Mouse (Mus musculus): ENCODE measurements around the gene Cd109.
A peak's percentile ranks its signal among the peaks of the same experiment; 100 is the strongest.

The Cd109 gene

DNA sequence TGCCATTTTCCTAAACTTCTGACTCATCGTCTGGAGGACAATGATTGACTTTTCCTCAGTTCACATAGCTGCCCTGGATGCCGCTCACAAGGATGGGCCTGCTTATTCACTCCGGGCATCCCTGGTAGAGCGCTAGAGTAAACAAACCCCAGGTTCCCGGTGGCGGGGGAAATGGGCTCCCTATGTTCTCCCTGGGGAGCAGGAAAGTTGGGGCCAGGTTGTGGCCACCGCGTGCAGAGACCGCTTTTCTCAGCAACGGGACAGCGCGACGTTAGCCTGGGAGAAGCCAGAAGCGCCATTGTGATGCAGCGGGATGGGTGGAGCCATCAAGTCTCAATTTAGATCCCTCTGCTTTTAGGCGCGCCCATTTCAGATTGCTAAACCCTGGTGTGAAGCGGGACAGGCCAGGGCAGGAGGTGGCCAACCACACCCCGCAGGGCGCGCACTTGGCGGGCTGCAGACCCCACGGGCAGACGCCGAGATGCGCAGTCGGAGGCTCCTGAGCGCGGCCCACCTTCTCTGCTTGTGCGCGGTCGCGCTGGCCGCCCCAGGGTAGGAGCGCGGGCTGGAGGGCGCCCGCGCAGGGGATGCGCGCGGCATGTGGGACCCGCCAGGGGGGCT is at the start of gene Cd109:
TSS of gene Cd109 (plus strand) at position 146 of the 621 bp plus-strand sequence.
- DNase-seq (ENCODE audit: low read depth, low spot score), result peak; percentile 87

- DNase-seq (ENCODE audit: low read depth, low spot score), result no peak
Measured at GRCm38 (mm10) chr9:78569934-78570333, 45.4 kb upstream of the Cd109 start.

DNA sequence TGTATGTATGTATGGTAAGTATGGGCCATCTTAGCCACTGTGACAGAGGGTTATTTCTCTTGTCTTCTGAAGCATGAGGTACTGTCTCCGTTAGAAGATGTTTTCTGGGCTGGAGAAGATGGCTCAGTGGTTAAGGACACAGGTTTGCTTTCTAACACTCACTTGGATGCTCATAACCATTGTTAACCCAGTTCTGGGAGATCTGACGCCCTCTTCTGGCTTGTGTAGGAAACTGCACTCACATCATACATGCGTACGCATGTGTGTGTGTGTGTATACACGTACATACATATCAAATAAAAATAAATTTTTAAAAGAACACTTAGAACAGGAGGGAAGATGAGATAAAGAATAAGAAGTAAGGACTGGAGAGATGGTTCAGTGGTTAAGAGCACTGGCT is 38.9 kb upstream of the Cd109 start:
- DNase-seq (ENCODE audit: low read depth, low spot score), result peak; percentile 68

DNA sequence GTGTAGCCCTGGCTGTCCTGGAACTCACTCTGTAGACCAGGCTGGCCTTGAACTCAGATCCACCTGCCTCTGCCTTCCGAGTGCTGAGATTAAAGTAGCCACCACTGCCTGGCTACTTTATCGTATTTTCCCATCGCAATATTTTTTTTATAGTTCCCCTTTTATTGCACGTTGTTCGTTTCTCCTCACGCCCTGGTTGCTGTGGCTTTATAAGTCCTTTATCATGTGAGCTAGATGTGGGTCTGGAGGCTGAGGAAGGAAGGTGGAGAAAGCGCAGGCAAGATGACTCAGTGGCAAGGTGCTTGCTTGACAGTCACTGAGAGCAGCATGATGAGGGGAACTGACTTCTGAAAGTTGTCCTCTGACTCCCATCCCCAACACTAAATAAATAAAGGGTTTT is 36.5 kb upstream of the Cd109 start:
- DNase-seq (ENCODE audit: low read depth, low spot score), result no peak

DNA sequence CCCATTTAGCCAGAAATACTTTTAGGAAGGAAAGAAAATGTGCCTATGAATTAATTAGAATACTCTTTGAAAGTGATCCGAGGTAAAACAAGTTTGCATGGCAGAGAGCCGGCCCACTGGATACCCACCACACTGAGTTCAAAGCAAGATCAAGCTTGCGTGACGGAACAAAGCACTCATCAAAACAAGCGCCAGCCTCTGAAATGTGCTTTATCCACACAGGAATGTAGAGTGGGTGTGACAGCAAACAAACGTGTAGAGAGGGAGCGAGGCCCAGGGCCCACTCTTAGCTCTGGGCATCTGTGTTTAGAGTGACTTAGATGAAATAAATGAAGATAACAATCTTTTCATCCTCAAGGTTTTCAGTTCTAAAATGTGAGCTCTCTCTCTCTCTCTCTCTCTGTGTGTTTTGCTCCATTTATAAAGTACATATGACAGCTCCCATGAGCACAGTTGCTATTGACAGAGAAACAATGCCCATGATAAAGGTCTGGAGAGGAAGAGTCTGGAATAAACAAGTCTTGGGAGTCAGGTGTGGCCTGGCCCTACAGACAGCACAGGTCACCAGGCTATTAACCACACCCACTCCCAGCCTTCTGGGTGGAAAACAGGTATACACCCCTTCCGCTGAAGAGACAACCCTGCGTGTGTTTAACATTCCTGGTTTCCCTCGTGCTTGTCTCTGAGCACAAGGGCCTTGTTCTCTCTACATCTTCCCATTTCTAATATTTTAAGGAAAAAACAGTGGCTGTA is 35.5 kb upstream of the Cd109 start:
- peak; percentile 61 for DNase-seq (ENCODE audit: low read depth, low spot score)

DNA sequence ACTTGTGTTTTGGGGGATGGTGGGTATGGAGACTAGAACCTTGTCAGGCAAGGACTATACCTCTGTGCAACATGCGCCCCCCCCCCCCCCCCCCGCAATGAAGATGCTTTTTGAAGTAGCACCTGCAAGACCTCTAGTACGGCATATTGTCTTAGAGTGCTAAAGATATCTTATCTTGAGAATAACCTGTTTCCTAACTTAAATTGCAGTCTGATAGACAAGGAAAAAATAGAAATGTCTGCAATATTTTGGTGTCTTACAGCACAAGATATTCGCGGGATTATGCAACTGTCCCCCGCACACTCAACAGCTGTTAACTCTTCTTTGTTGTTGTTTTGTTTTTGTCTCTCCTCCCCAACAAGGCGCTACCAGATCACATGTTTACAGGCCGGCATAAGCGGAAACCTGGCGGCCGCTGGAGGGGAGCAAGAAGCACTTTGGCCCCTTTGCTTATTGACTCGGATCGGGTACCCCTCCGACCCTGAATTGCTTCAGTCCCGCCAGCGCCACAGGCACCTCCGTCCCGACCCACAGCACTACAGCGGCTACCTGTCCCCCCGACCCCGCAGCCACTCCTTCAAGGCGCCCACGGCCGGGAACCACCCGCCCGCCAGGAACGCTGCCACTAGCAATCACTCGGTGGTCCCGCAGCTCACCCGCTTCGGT is 28.0 kb upstream of the Cd109 start:
- DNase-seq (ENCODE audit: low read depth, low spot score), result no peak

DNA sequence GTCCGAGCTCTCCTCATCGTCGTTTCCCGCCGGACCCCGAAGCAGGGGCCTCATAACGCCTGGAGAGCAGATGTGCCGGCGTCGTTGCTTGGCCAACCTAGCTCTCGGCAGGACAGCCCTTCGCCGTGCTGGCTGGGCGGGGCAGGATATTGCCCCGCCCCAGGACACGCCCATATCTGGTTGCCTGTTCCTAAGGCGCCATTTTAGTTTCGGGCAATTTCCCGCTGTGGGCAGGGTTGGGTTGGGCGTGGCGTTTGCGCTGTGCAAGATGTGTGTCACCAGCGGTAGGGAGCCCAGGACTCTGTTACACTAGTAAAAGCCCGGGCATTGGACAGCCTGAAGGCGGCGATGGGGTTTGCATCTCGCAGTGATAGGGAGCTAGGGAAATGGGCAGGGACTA is 27.4 kb upstream of the Cd109 start, which contains the start of gene Slc17a5:
TSS of gene Slc17a5 (minus strand) at position 128 of the 400 bp plus-strand sequence.
- peak; percentile 98 for DNase-seq (ENCODE audit: low read depth, low spot score)

- no peak for DNase-seq (ENCODE audit: low read depth, low spot score)
Measured at GRCm38 (mm10) chr9:78588411-78589033, 26.8 kb upstream of the Cd109 start.

- DNase-seq (ENCODE audit: low read depth, low spot score), result no peak
Measured at GRCm38 (mm10) chr9:78590471-78590870, 24.9 kb upstream of the Cd109 start.

DNA sequence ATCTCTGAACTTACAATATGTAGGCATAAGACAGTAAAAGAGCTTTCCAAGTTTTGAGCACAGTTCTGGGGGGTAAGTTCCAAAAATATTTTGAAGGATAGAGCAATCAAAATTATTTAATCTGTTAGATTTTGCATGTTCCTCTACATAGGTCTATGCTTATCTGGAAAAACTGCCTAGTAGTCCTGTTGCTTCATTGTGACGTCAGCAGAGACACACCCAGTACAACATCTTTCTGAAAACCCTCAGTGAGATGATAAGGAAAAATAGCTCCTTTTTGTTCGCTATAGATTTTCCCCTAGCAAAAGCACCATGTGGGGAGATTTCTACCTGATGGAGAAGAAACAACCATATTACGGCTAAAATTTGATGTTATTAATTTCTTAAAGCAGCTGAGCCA is 20.1 kb upstream of the Cd109 start:
- DNase-seq (ENCODE audit: low read depth, low spot score), result no peak

GRCm38 (mm10) chr9:78595769-78596555 is 19.4 kb upstream of the Cd109 start:
- no peak for DNase-seq (ENCODE audit: low read depth, low spot score)

DNA sequence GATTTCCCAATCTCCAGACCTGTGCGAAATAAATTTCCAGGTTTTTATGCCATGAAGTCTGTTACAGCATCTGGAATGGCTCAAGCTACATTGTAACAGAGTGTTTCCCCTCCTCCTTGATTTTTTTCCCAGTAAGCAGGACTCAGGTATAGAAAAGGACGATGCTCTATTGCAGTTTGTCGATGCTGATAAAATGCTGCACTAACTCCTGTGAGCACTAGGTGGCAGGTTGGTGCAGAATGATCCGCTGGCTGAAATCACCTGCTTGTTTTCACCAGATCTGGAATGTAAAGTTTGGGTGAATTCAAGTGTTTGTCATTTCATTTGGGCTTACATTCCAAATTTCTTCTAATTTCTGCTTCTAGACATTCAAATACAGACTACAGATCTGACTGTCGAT is 18.5 kb upstream of the Cd109 start:
- DNase-seq (ENCODE audit: low read depth, low spot score), result peak; percentile 67

GRCm38 (mm10) chr9:78599927-78600326 is 15.4 kb upstream of the Cd109 start:
- DNase-seq (ENCODE audit: low read depth, low spot score), result no peak

GRCm38 (mm10) chr9:78601046-78601730 is 14.2 kb upstream of the Cd109 start:
- DNase-seq (ENCODE audit: low read depth, low spot score), result peak; percentile 87

- DNase-seq (ENCODE audit: low read depth, low spot score), result no peak
Measured at GRCm38 (mm10) chr9:78614201-78614600, 1.1 kb upstream of the Cd109 start.

- DNase-seq (ENCODE audit: low read depth, low spot score), result no peak
Measured at GRCm38 (mm10) chr9:78619285-78619684, 3.9 kb downstream of the Cd109 start.

DNA sequence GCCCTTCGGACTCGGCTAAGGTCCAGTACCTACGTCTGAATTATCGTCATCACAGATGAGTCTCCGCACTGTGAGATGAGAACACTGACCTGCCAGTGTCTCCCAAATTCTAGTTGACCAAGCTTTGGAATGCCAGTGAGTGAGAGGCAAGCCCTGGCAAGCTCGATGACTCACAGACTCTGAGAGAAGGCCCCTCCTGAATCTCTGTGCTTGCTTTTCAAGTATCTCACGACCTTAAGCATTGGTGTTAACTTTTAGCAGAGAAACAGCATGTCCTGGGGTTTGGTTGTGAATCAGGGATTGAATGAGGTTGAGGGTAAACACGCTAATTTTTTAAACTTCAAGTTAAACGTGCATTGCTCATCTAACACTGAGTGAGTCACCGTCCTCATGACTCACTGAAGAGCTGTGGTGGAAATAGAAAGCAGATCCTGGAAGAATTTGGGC is 8.0 kb downstream of the Cd109 start:
- no peak for DNase-seq (ENCODE audit: low read depth, low spot score)

GRCm38 (mm10) chr9:78629991-78630390 is 14.6 kb downstream of the Cd109 start:
- peak; percentile 19 for DNase-seq (ENCODE audit: low read depth, low spot score)

DNA sequence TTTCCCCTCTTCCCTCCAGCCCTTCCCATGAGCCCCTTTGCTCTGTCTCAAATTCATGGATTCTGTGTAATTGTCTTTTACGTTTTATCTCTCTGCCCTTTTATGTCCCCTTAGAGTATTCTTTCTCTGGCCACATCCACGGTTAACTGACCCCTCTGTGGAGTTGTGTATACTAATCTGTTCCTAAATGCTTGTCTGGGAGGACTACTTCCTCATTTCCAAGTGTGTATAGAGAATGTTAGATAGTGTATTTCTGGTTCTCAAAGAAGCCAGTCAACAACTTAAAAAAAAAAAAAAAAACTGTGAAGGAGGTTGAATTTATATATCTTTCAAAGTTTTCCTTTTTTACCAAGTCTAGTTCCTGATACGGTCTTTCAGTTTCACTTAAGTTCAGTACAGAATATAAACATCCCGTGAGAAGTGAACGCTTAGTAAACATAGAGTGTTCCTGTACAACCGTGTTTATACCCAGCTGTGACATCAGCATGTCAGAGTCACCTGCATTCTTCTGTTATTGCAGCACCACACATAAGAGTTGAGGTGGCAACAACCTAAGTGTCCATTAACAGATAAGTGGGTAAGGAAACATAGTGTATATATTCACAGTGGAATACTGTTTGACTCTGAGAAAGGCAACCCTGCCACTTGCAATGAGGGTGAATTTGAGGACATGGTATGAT is 16.5 kb downstream of the Cd109 start:
- no peak for DNase-seq (ENCODE audit: low read depth, low spot score)

DNA sequence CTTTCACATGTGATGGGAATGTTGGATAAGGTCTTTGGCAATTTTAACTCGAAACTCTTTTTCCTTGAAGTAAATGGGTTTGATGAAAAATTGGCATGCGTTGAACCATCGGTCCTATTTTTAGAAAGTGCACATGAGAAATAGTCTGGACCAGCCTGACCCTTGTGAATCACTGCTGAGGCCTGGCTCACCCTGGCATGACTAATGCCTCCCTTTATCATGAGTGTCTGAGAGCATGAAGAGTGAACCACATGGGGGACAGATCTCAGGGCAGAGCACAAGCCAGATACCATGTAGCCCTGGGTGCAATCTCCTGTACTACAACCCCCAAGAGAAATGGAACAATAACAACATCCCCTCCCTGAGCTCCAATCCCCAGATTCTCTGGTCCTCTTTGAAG is 18.6 kb downstream of the Cd109 start:
- DNase-seq (ENCODE audit: low read depth, low spot score), result no peak

Measured in ZHBTc4 (cell line).